Mouse (Mus musculus) T-helper 1 cell (primary cell): Measurements from ENCODE around the gene Wdr18.

ENCODE experiments used
- in situ Hi-C: fragments of 300-600 bp; cut with MboI, MseI; formaldehyde crosslinking; loops from one replicate; pipeline ENCODE4 v1.15.1; 2025; ENCODE audit warnings: high pct_unique_total_duplicates

The Wdr18 gene

GRCm38 (mm10) chr10:79926491-79927323 is 33.2 kb upstream of the Wdr18 start, which contains the start of gene Arid3a:
TSS of gene Arid3a (plus strand) at chr10:79927043.
- in situ Hi-C loops, result loop anchor here (5.0 kb wide), 1 partner anchor 91 kb away; the partner anchor contains the start of gene Arhgap45

GRCm38 (mm10) chr10:79927324-79928029 is 32.5 kb upstream of the Wdr18 start:
- in situ Hi-C loops, result loop anchor here (5.0 kb wide), 1 partner anchor 90 kb away; the partner anchor contains the start of gene Arhgap45

- in situ Hi-C loops, result loop anchor here (5.0 kb wide), 1 partner anchor 89 kb away; the partner anchor contains the start of gene Arhgap45
Measured at GRCm38 (mm10) chr10:79928030-79928694, 31.8 kb upstream of the Wdr18 start.

- in situ Hi-C loops, result loop anchor here (5.0 kb wide), 1 partner anchor 88 kb away; the partner anchor contains the start of gene Arhgap45
Measured at GRCm38 (mm10) chr10:79928907-79929701, 30.8 kb upstream of the Wdr18 start.

GRCm38 (mm10) chr10:79929967-79930825 is 29.8 kb upstream of the Wdr18 start:
- in situ Hi-C loops, result loop anchor here (5.0 kb wide), 1 partner anchor 87 kb away; the partner anchor contains the start of gene Arhgap45

- in situ Hi-C loops, result no loop called here
Measured at GRCm38 (mm10) chr10:79930826-79931186, 29.1 kb upstream of the Wdr18 start.

GRCm38 (mm10) chr10:79931797-79932196 is 28.2 kb upstream of the Wdr18 start:
- in situ Hi-C loops, result no loop called here

- in situ Hi-C loops, result no loop called here
Measured at GRCm38 (mm10) chr10:79932736-79933135, 27.2 kb upstream of the Wdr18 start.

GRCm38 (mm10) chr10:79933145-79933679 is 26.7 kb upstream of the Wdr18 start:
- in situ Hi-C loops, result no loop called here

GRCm38 (mm10) chr10:79933861-79934260 is 26.1 kb upstream of the Wdr18 start:
- in situ Hi-C loops, result no loop called here

GRCm38 (mm10) chr10:79934272-79934721 is 25.7 kb upstream of the Wdr18 start:
- in situ Hi-C loops, result no loop called here

- in situ Hi-C loops, result no loop called here
Measured at GRCm38 (mm10) chr10:79934794-79935569, 25.0 kb upstream of the Wdr18 start.

- in situ Hi-C loops, result no loop called here
Measured at GRCm38 (mm10) chr10:79936284-79936910, 23.6 kb upstream of the Wdr18 start.

GRCm38 (mm10) chr10:79936911-79937441 is 23.0 kb upstream of the Wdr18 start:
- in situ Hi-C loops, result no loop called here

GRCm38 (mm10) chr10:79937775-79938526 is 22.0 kb upstream of the Wdr18 start:
- in situ Hi-C loops, result no loop called here

GRCm38 (mm10) chr10:79940749-79941148 is 19.2 kb upstream of the Wdr18 start:
- in situ Hi-C loops, result no loop called here

GRCm38 (mm10) chr10:79942988-79943387 is 17.0 kb upstream of the Wdr18 start:
- in situ Hi-C loops, result no loop called here
